Mouse (Mus musculus) spleen, postnatal 10 days (tissue): ENCODE data around the gene 4932438A13Rik.

Experiments
- DNase-seq, 2 experiments: peaks; one replicate each; pipeline ENCODE4 v3.0.0; 2021 to 2022; ENCODE audit warnings: low spot score in 2 of 2

The 4932438A13Rik gene

GRCm38 (mm10) chr3:36862721-36863275, at the start of gene 4932438A13Rik:
Gene 4932438A13Rik (plus strand): TSS chr3:36863104.
- peak; percentile 100 for DNase-seq

GRCm38 (mm10) chr3:36816633-36817032, 46.3 kb upstream of the 4932438A13Rik start:
- DNase-seq, result no peak

GRCm38 (mm10) chr3:36819402-36819801, 43.5 kb upstream of the 4932438A13Rik start:
- no peak for DNase-seq

GRCm38 (mm10) chr3:36821037-36821436, 41.9 kb upstream of the 4932438A13Rik start:
- no peak for DNase-seq

- DNase-seq, result no peak
Observed at GRCm38 (mm10) chr3:36825098-36825497, 37.8 kb upstream of the 4932438A13Rik start.

GRCm38 (mm10) chr3:36825554-36825953, 37.4 kb upstream of the 4932438A13Rik start:
- DNase-seq, result no peak

- DNase-seq, result no peak
Observed at GRCm38 (mm10) chr3:36827274-36828025, 35.5 kb upstream of the 4932438A13Rik start.

GRCm38 (mm10) chr3:36830218-36830617, 32.7 kb upstream of the 4932438A13Rik start:
- no peak for DNase-seq

GRCm38 (mm10) chr3:36834426-36834825, 28.5 kb upstream of the 4932438A13Rik start:
- DNase-seq, result no peak

- DNase-seq, result no peak
Observed at GRCm38 (mm10) chr3:36834832-36835231, 28.1 kb upstream of the 4932438A13Rik start.

- no peak for DNase-seq
Observed at GRCm38 (mm10) chr3:36835525-36836203, 27.2 kb upstream of the 4932438A13Rik start.

- DNase-seq, result no peak
Observed at GRCm38 (mm10) chr3:36836833-36837232, 26.1 kb upstream of the 4932438A13Rik start.

- DNase-seq, result peak; percentile 21 to 70
Observed at GRCm38 (mm10) chr3:36840650-36841555, 22.0 kb upstream of the 4932438A13Rik start.

- no peak for DNase-seq
Observed at GRCm38 (mm10) chr3:36853733-36854440, 9.0 kb upstream of the 4932438A13Rik start.

- no peak for DNase-seq
Observed at GRCm38 (mm10) chr3:36861411-36862410, 1.2 kb upstream of the 4932438A13Rik start.

GRCm38 (mm10) chr3:36863427-36863826, 523 bp downstream of the 4932438A13Rik start:
- DNase-seq, result no peak

- no peak for DNase-seq
Observed at GRCm38 (mm10) chr3:36863881-36864280, 977 bp downstream of the 4932438A13Rik start.

- DNase-seq, result no peak
Observed at GRCm38 (mm10) chr3:36864466-36864865, 1.6 kb downstream of the 4932438A13Rik start.

- DNase-seq, result no peak
Observed at GRCm38 (mm10) chr3:36905372-36905771, 42.5 kb downstream of the 4932438A13Rik start.

GRCm38 (mm10) chr3:36917832-36918231, 54.9 kb downstream of the 4932438A13Rik start:
- no peak for DNase-seq
